ENCODE assay signal across 10 mouse cellular contexts in the genomic region with DNA sequence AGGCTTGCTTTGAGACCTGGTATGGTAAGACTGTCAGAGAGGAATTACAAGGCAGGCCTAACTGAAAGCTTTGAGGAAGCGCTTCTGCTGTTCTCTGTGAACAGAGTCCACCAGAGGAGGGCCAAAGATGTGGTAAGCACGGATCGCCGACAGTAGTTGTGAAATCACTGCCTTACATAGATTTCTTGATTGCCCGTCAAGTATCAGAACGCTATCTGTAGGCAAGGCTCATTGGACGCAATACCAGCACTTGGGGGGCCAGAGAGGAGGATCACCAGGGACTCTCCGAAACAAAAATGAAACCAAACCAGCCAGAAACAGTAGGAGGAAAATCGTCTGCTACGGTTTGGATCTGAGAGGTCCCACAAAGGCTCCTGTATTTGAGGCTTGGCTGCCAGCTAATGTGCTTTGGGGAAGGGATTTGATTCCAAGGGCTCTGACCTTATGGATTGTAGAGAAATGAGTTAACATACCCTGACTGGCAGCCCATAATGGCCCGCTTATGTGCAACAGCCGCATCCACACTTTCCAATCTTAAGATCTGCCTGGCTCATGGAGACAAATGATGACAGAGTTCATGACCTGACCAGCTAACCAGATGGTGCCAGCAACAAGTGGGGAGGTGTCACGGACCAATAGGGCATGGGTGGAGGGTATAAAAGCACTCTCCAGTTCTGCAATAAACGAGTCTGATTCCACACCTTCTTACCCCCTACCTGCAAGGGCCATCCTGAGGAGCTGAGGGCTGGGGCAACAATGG. TPM values are rescaled to one million over a fixed set of nuclear protein-coding genes. Genes with fewer than 3 reads are reported as not detected.
DNase-seq lines count a peak whose midpoint lies in the region; ATAC-seq and TF ChIP-seq lines count a peak whose summit lies in the region.
"Had no signal": no experiment of that assay in that cellular context is flagged by ENCODE, and none has a peak within 500 bp of the region (broad histone marks: within the 10 kb centered on the region; RNA-seq: fewer than 3 reads in every experiment).

No protein-coding gene starts in this region.

- no peak overlapping the region for H3K9ac ChIP-seq in heart, adult 2 months (ENCODE audit: low read depth, low read length)
- H3K9ac ChIP-seq in heart, embryonic 12.5 days: no peak overlapping the region

- no peak for TF ChIP-seq POLR2A in heart, adult 2 months (IDR thresholded peaks at IDR 0.05; ENCODE audit: insufficient read depth, low read depth, low read length)
- no peak for TF ChIP-seq POLR2A in kidney, adult 2 months (IDR thresholded peaks at IDR 0.05; ENCODE audit: low read depth, low read length)

- H3K9me3 ChIP-seq in heart, embryonic 12.5 days (replicated peaks): 0 out of 2 replicates have a peak, but pooled peaks cover 7% of the 10 kb centered on the region
- H3K9me3 ChIP-seq: G1E had no signal

- no peaks in the 10 kb centered on the region for H3K36me3 ChIP-seq in heart, adult 2 months (ENCODE audit: control insufficient read depth, insufficient read depth, low read length)
- no peaks in the 10 kb centered on the region for H3K36me3 ChIP-seq in heart, embryonic 12.5 days
- no peaks in the 10 kb centered on the region for H3K36me3 ChIP-seq in kidney, adult 2 months (ENCODE audit: control insufficient read depth, insufficient read depth, low read length)
- H3K36me3 ChIP-seq: G1E had no signal

- no peak overlapping the region; the same call in 1 of the 2 replicates for H3K27ac ChIP-seq in heart, adult 2 months
- no peak overlapping the region for H3K27ac ChIP-seq in heart, embryonic 12.5 days (ENCODE audit: poor library complexity, severe bottlenecking)
- H3K27ac ChIP-seq in kidney, adult 2 months (ENCODE audit: insufficient read depth, low read depth, low read length): no peak overlapping the region

- no peaks in the 10 kb centered on the region for H3K4me1 ChIP-seq in heart, adult 2 months (ENCODE audit: control insufficient read depth, insufficient read depth, low read length)
- peaks cover 27% of the 10 kb centered on the region for H3K4me1 ChIP-seq in heart, embryonic 12.5 days (replicated peaks)
- H3K4me1 ChIP-seq in kidney, adult 2 months (ENCODE audit: control insufficient read depth, insufficient read depth, low read length): no peaks in the 10 kb centered on the region

- TF ChIP-seq CTCF in heart, adult 2 months (IDR thresholded peaks at IDR 0.05): no peak
- TF ChIP-seq CTCF in kidney, adult 2 months (conservative IDR thresholded peaks at IDR 0.05; ENCODE audit: insufficient read depth, insufficient read length, low read depth, low read length): no peak

- 73% methylated on average over 14 of the region's 14 CpGs for WGBS in heart, adult 2 months
- 73% methylated on average over 14 of the region's 14 CpGs for WGBS in heart, embryonic 12.5 days
- WGBS in kidney, adult 2 months: 38% methylated on average over 14 of the region's 14 CpGs

- intact Hi-C loops in heart, adult 2 months (cut with DNase I): no loop called here

- DNase-seq in heart, adult 2 months: peak in 1 of 2 experiments; percentile 29
- DNase-seq in Muller cell, postnatal 12 days (ENCODE audit: inconsistent ontology term): peak; percentile 31
- peak; percentile 64 for DNase-seq in kidney, adult 2 months
- peak; percentile 39 for DNase-seq in thymus, postnatal 4 days
- no peak for DNase-seq in frontal cortex, postnatal 14 days (ENCODE audit: low spot score in 2 of 2)
- no peak for DNase-seq in right cerebral cortex, postnatal 14 days

- H3K4me2 ChIP-seq in heart, embryonic 12.5 days: no peak overlapping the region

- H3K4me3 ChIP-seq in heart, adult 2 months: peak overlapping the region; percentile 24; the same call in 1 of the 2 replicates
- H3K4me3 ChIP-seq in heart, embryonic 12.5 days: no peak overlapping the region
- H3K4me3 ChIP-seq in kidney, adult 2 months (ENCODE audit: insufficient read depth, low read depth, low read length): peak overlapping the region; percentile 12; the same call in 1 of the 2 replicates

- ATAC-seq in heart, embryonic 12.5 days (ENCODE audit: insufficient number of reproducible peaks, low FRiP score): no peak
- peak; percentile 56 for ATAC-seq in monocyte, adult 5-6 weeks (replicated peaks; ENCODE audit: insufficient number of reproducible peaks, low FRiP score, low TSS enrichment, poor library complexity, severe bottlenecking)

- no peaks in the 10 kb centered on the region for H3K79me2 ChIP-seq in heart, adult 2 months (replicated peaks; ENCODE audit: control insufficient read depth, insufficient read depth, low read length)

- no peak for TF ChIP-seq EP300 in heart, adult 2 months (IDR thresholded peaks at IDR 0.05; ENCODE audit: insufficient read depth, low read depth, low read length)

- H3K27me3 ChIP-seq in heart, adult 2 months (ENCODE audit: control insufficient read depth, insufficient read depth, low read length): no peaks in the 10 kb centered on the region
- peaks cover 26% of the 10 kb centered on the region for H3K27me3 ChIP-seq in heart, embryonic 12.5 days (replicated peaks)
- no peaks in the 10 kb centered on the region for H3K27me3 ChIP-seq in kidney, adult 2 months (replicated peaks; ENCODE audit: control insufficient read depth, insufficient read depth, low read length)

RNA-seq across cellular contexts. Expression of a gene that starts 27.8 kb away (rescaled TPM):
- not detected for total RNA-seq in heart, adult 2 months (2021)
- polyA plus RNA-seq in heart, adult 2 months (2012; rRNA removed): 0.27 TPM in 1 of 2 replicates, not detected in the other
- polyA plus RNA-seq in heart, embryonic 12.5 days (2016; fragmentation: Nextera tagmentation; extraction: Ambion mirVana): not detected in 2 replicates
- not detected in 2 replicates for polyA plus RNA-seq in kidney, adult 2 months (2012; rRNA removed)
- total RNA-seq in monocyte, adult 5-6 weeks (2017): 2.8 TPM in 1 of 3 replicates, not detected in the others
- total RNA-seq: G1E; heart, postnatal 36 days had no signal
- polyA plus RNA-seq: G1E had no signal

Comparison
In these comparisons a context has a peak if more than half of its experiments do, and no peak if none do; other contexts are left out.
1. DNase-seq: peak in Muller cell, postnatal 12 days (single experiment), kidney, adult 2 months (single experiment) and thymus, postnatal 4 days (single experiment); none in frontal cortex, postnatal 14 days (0 of 2) and right cerebral cortex, postnatal 14 days (single experiment).